Mouse (Mus musculus): ENCODE results near the gene Gm10717.
"Not testable (repeated sequence)": the region's sequence is repeated elsewhere in the genome, so short reads cannot be mapped to it uniquely, and the experiment has no call there.

Gm10717 gene

DNA sequence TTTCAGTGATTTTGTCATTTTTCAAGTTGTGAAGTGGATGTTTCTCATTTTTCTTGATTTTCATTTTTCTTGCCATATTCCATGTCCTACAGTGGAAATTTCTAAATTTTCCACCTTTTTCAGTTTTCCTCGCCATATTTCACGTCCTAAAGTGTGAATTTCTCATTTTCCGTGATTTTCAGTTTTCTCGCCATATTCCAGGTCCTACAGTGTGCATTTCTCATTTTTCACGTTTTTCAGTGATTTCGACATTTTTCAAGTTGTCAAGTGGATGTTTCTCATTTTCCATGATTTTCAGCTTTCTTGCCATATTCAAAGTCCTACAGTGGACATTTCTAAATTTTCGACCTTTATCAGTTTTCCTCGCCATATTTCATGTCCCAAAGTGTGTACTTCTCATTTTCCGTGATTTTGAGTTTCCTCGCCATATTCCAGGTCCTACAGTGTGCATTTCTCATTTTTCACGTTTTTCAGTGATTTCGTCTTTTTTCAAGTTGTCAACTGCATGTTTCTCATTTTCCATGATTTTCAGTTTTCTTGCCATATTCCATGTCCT is at the start of gene Gm10717:
Gm10717 (plus strand) TSS at position 506 of the 556 bp plus-strand sequence.
- DNase-seq = peak; percentile 37 to 59

- not testable (repeated sequence) for DNase-seq
Measured at GRCm38 (mm10) chr9:3000445-3000972, 24.7 kb upstream of the Gm10717 start, which contains the start of gene Gm10722. Gm10722 (plus strand) TSS chr9:3000922.

DNA sequence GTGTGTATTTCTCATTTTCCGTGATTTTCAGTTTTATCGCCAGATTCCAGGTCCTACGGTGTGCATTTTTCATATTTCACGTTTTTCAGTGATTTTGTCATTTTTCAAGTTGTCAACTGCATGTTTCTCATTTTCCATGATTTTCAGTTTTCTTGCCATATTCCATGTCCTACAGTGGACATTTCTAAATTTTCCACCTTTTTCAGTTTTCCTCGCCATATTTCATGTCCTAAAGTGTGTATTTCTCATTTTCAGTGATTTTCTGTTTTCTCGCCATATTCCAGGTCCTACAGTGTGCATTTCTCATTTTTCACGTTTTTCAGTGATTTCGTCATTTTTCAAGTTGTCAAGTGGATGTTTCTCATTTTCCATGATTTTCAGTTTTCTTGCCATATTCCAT is 24.2 kb upstream of the Gm10717 start:
- peak in 1 of 2 experiments; percentile 16 for DNase-seq

- peak; percentile 98 to 99 for DNase-seq
Measured at GRCm38 (mm10) chr9:3001948-3002659, 23.1 kb upstream of the Gm10717 start.

DNA sequence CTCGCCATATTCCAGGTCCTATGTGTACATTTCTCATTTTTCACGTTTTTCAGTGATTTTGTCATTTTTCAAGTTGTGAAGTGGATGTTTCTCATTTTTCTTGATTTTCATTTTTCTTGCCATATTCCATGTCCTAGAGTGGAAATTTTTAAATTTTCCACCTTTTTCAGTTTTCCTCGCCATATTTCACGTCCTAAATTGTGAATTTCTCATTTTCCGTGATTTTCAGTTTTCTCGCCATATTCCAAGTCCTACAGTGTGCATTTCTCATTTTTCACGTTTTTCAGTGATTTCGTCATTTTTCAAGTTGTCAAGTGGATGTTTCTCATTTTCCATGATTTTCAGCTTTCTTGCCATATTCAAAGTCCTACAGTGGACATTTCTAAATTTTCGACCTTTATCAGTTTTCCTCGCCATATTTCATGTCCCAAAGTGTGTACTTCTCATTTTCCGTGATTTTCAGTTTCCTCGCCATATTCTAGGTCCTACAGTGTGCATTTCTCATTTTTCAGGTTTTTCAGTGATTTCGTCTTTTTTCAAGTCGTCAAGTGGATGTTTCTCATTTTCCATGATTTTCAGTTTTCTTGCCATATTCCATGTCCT is 22.3 kb upstream of the Gm10717 start, which contains the start of gene Gm11168:
Gm11168 (plus strand) TSS at position 553 of the 603 bp plus-strand sequence.
- DNase-seq = peak in 1 of 2 experiments; percentile 9

GRCm38 (mm10) chr9:3006179-3006578 is 19.0 kb upstream of the Gm10717 start:
- DNase-seq = not testable (repeated sequence)

GRCm38 (mm10) chr9:3006636-3007035 is 18.6 kb upstream of the Gm10717 start:
- DNase-seq = peak; percentile 54 to 78

GRCm38 (mm10) chr9:3007272-3007671 is 17.9 kb upstream of the Gm10717 start:
- DNase-seq = peak in 1 of 2 experiments; percentile 4

- not testable (repeated sequence) for DNase-seq
Measured at GRCm38 (mm10) chr9:3009331-3009730, 15.9 kb upstream of the Gm10717 start.

DNA sequence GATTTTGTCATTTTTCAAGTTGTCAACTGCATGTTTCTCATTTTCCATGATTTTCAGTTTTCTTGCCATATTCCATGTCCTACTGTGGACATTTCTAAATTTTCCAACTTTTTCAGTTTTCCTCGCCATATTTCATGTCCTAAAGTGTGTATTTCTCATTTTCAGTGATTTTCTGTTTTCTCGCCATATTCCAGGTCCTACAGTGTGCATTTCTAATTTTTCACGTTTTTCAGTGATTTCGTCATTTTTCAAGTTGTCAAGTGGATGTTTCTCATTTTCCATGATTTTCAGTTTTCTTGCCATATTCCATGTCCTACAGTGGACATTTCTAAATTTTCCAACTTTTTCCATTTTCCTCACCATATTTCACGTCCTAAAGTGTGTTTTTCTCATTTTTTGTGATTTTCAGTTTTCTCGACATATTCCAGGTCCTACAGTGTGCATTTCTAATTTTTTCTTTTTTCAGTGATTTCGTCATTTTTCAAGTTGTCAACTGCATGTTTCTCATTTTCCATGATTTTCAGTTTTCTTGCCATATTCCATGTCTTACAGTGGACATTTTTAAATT is 13.1 kb upstream of the Gm10717 start:
- not testable (repeated sequence) for DNase-seq

- DNase-seq = not testable (repeated sequence)
Measured at GRCm38 (mm10) chr9:3012733-3013279, 12.4 kb upstream of the Gm10717 start, which contains the start of gene Gm10721. Gm10721 (plus strand) TSS chr9:3013140.

GRCm38 (mm10) chr9:3015354-3015753 is 9.9 kb upstream of the Gm10717 start, which contains the start of gene Gm10720:
Gm10720 (plus strand) TSS chr9:3015654.
- not testable (repeated sequence) for DNase-seq

DNA sequence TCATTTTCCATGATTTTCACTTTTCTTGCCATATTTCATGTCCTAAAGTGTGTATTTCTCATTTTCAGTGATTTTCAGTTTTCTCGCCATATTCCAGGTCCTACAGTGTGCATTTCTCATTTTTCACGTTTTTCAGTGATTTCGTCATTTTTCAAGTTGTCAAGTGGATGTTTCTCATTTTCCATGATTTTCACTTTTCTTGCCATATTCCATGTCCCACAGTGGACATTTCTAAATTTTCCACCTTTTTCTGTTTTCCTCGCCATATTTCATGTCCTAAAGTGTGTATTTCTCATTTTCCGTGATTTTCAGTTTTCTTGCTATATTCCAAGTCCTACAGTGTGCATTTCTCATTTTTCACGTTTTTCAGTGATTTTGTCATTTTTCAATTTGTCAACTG is 9.3 kb upstream of the Gm10717 start:
- DNase-seq = peak in 1 of 2 experiments; percentile 1

- not testable (repeated sequence) for DNase-seq
Measured at GRCm38 (mm10) chr9:3017108-3017507, 8.1 kb upstream of the Gm10717 start, which contains the start of gene Gm10719. Gm10719 (plus strand) TSS chr9:3017408.

- peak; percentile 20 to 99 for DNase-seq
Measured at GRCm38 (mm10) chr9:3018944-3019343, 6.3 kb upstream of the Gm10717 start.

DNA sequence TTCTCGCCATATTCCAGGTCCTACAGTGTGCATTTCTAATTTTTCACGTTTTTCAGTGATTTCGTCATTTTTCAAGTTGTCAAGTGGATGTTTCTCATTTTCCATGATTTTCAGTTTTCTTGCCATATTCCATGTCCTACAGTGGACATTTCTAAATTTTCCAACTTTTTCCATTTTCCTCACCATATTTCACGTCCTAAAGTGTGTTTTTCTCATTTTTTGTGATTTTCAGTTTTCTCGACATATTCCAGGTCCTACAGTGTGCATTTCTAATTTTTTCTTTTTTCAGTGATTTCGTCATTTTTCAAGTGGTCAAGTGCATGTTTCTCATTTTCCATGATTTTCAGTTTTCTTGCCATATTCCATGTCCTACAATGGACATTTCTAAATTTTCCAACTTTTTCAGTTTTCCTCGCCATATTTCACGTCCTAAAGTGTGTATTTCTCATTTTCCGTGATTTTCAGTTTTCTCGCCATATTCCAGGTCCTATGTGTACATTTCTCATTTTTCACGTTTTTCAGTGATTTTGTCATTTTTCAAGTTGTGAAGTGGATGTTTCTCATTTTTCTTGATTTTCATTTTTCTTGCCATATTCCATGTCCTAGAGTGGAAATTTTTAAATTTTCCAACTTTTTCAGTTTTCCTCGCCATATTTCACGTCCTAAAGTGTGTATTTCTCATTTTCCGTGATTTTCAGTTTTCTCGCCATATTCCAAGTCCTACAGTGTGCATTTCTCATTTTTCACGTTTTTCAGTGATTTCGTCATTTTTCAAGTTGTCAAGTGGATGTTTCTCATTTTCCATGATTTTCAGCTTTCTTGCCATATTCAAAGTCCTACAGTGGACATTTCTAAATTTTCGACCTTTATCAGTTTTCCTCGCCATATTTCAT is 5.1 kb upstream of the Gm10717 start:
- DNase-seq = peak; percentile 74 to 78

GRCm38 (mm10) chr9:3022316-3023008 is 2.8 kb upstream of the Gm10717 start:
- DNase-seq = peak; percentile 36 to 70

DNA sequence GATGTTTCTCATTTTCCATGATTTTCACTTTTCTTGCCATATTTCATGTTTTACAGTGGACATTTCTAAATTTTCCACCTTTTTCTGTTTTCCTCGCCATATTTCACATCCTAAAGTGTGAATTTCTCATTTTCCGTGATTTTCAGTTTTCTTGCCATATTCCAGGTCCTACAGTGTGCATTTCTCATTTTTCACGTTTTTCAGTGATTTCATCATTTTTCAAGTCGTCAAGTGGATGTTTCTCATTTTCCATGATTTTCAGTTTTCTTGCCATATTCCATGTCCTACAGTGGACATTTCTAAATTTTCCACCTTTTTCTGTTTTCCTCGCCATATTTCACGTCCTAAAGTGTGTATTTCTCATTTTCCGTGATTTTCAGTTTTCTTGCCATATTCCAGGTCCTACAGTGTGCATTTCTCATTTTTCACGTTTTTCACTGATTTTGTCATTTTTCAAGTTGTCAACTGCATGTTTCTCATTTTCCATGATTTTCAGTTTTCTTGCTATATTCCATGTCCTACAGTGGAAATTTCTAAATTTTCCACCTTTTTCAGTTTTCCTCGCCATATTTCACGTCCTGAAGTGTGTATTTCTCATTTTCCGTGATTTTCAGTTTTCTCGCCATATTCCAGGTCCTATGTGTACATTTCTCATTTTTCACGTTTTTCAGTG is 1.8 kb upstream of the Gm10717 start, which contains the start of gene Gm10718:
Gm10718 (plus strand) TSS at position 236 of the 673 bp plus-strand sequence.
- peak; percentile 14 to 16 for DNase-seq

GRCm38 (mm10) chr9:3023985-3024648 is 1.1 kb upstream of the Gm10717 start:
- DNase-seq = peak; percentile 35 to 42
